In the genomic region with DNA sequence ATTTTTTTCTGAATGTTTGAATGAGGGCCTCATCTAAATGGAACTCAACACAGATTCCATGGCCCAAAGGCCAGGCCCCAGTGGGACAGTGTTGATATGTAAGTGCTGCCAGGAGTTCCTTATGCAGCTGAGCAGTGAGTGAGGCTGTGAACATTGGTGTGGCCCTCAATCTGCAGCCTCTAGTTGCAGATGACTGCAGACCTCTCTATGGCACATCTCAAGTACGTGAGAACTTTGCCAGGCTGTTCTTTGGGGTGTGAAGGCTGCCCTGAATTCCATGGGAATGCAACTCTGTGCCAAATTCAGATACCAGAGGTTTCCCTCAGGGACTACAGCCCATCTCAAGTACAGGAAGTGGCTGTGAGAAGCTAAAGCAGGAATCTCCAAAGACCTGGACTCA, we compare ENCODE assay signal across 11 mouse cellular contexts.
DNase-seq lines count a peak whose midpoint lies in the region; ATAC-seq and TF ChIP-seq lines count a peak whose summit lies in the region.
"Had no signal": no experiment of that assay in that cellular context is flagged by ENCODE, and none has a peak within 500 bp of the region (broad histone marks: within the 10 kb centered on the region; RNA-seq: fewer than 3 reads in every experiment).

No protein-coding gene starts in this region.

- H3K9me3 ChIP-seq in heart, embryonic 12.5 days (replicated peaks), result no peaks in the 10 kb centered on the region
- H3K9me3 ChIP-seq in stomach, embryonic 16.5 days (replicated peaks; ENCODE audit: control insufficient read depth, low read length), result no peaks in the 10 kb centered on the region
- H3K9me3 ChIP-seq: midbrain, embryonic 15.5 days had no signal

- no peak for DNase-seq in layer of hippocampus, adult 2 months (ENCODE audit: low spot score in 2 of 2)
- DNase-seq in layer of hippocampus, postnatal 14 days (ENCODE audit: low spot score in 2 of 2), result no peak
- DNase-seq in kidney, postnatal 10 days, result peak; percentile 60
- DNase-seq in cerebellum, adult 18-20 months, result no peak
- no peak for DNase-seq in layer of hippocampus, adult 11-12 months (ENCODE audit: low spot score)
- DNase-seq: cerebellum, adult 11-12 months had no signal

- peaks cover 3% of the 10 kb centered on the region for H3K36me3 ChIP-seq in heart, embryonic 12.5 days
- H3K36me3 ChIP-seq in stomach, embryonic 16.5 days (ENCODE audit: control insufficient read depth, insufficient read depth, low read length), result no peaks in the 10 kb centered on the region
- H3K36me3 ChIP-seq: midbrain, embryonic 15.5 days had no signal

- 0 out of 2 replicates have a peak overlapping the region, but pooled peaks have one; percentile 5 for H3K27ac ChIP-seq in layer of hippocampus, adult 2 months
- peak overlapping the region; percentile 39; the same call in 1 of the 2 replicates for H3K27ac ChIP-seq in heart, embryonic 12.5 days (ENCODE audit: poor library complexity, severe bottlenecking)
- H3K27ac ChIP-seq in stomach, embryonic 16.5 days (ENCODE audit: low read length), result peak overlapping the region; percentile 21; the same call in 1 of the 2 replicates
- H3K27ac ChIP-seq: midbrain, embryonic 15.5 days had no signal

- no peak for ATAC-seq in heart, embryonic 12.5 days (ENCODE audit: insufficient number of reproducible peaks, low FRiP score)
- ATAC-seq in stomach, embryonic 16.5 days (ENCODE audit: insufficient read depth, low FRiP score), result no peak; the same call in 1 of the 2 replicates
- ATAC-seq in granulocyte monocyte progenitor cell, adult 5-6 weeks (replicated peaks; ENCODE audit: poor library complexity, severe bottlenecking), result no peak
- ATAC-seq: midbrain, embryonic 15.5 days had no signal

- H3K4me2 ChIP-seq in heart, embryonic 12.5 days, result no peak overlapping the region
- no peak overlapping the region for H3K4me2 ChIP-seq in stomach, embryonic 16.5 days (ENCODE audit: low read depth, low read length)
- H3K4me2 ChIP-seq: midbrain, embryonic 15.5 days had no signal

- 35% methylated on average over 1 of the region's 1 CpGs for WGBS in heart, embryonic 12.5 days
- WGBS in stomach, embryonic 16.5 days, result 56% methylated on average over 1 of the region's 1 CpGs

- no peak overlapping the region for H3K4me3 ChIP-seq in layer of hippocampus, adult 2 months
- no peak overlapping the region for H3K4me3 ChIP-seq in heart, embryonic 12.5 days
- no peak overlapping the region for H3K4me3 ChIP-seq in stomach, embryonic 16.5 days (replicated peaks; ENCODE audit: low read length)
- H3K4me3 ChIP-seq: erythroblast, embryonic 14.5 days; midbrain, embryonic 15.5 days had no signal

- TF ChIP-seq CTCF in layer of hippocampus, adult 2 months (conservative IDR thresholded peaks at IDR 0.05), result no peak

- no peak overlapping the region for H3K9ac ChIP-seq in heart, embryonic 12.5 days
- no peak overlapping the region for H3K9ac ChIP-seq in stomach, embryonic 16.5 days (ENCODE audit: low read length)
- H3K9ac ChIP-seq: midbrain, embryonic 15.5 days had no signal

- no peaks in the 10 kb centered on the region for H3K27me3 ChIP-seq in heart, embryonic 12.5 days (replicated peaks)
- H3K27me3 ChIP-seq in stomach, embryonic 16.5 days (ENCODE audit: control insufficient read depth, insufficient read depth, low read length), result no peaks in the 10 kb centered on the region
- H3K27me3 ChIP-seq: midbrain, embryonic 15.5 days had no signal

- peaks cover 25% of the 10 kb centered on the region for H3K4me1 ChIP-seq in heart, embryonic 12.5 days (replicated peaks)
- H3K4me1 ChIP-seq in stomach, embryonic 16.5 days (ENCODE audit: control insufficient read depth, insufficient read depth, low read length), result 0 out of 2 replicates have a peak, but pooled peaks cover 6% of the 10 kb centered on the region
- H3K4me1 ChIP-seq: midbrain, embryonic 15.5 days had no signal
